Mouse (Mus musculus) left cerebral cortex, adult 18-20 months (tissue): ENCODE data around the gene Il25. TPM values are rescaled to one million over a fixed set of nuclear protein-coding genes. Genes with fewer than 3 reads are reported as not detected.

Source experiments
- microRNA-seq, 2 experiments: library from miRNA; unstranded; fragments of <30 nt; microRNA quantifications; one replicate each; pipeline ENCODE4 v1.2.0; 2021
- total RNA-seq, 2 experiments: library from RNA; stranded (reverse); gene quantifications; 2 replicates each; pipeline ENCODE4 v1.2.3; 2021

Gene Il25
- total RNA-seq, 2 experiments from 2014 or later, result 0.33 TPM; not detected in 1

Small RNA genes within 50 kb of the gene (microRNA-seq; reads per million reads assigned to microRNA genes)
- gene Mir208a (0.21 to 0.75 reads per million in 2 experiments), gene Mir208b (0 to 0.25 reads per million in 2 experiments)

Other genes starting within 250 kb of the Il25 start
- gene 1700123O20Rik, start 246.5 kb upstream of the Il25 start, total RNA-seq, result 10 to 100 TPM; 22.9 to 25.8 TPM
- 100 to 1,000 TPM; 193 to 195 TPM for gene Acin1, start 245.8 kb upstream of the Il25 start, total RNA-seq
- gene Gm29776, start 233.9 kb upstream of the Il25 start, total RNA-seq, result not detected
- gene Cebpe, start 220.5 kb upstream of the Il25 start, total RNA-seq, result not detected
- 10 to 100 TPM; 48.7 to 52.5 TPM for gene Slc7a8, start 150.7 kb upstream of the Il25 start, total RNA-seq
- not detected for gene Rnf212b, start 118.6 kb upstream of the Il25 start, total RNA-seq
- 10 to 100 TPM; 20.6 to 21.9 TPM for gene Homez, start 61.7 kb upstream of the Il25 start, total RNA-seq
- 10 to 100 TPM; 18.5 to 19.8 TPM for gene Ppp1r3e, start 55.1 kb upstream of the Il25 start, total RNA-seq
- gene Bcl2l2, start 49.3 kb upstream of the Il25 start, total RNA-seq, result 100 to 1,000 TPM; 140 to 142 TPM
- not detected for gene Gm20521, start 49.3 kb upstream of the Il25 start, total RNA-seq
- 100 to 1,000 TPM; 229 to 230 TPM for gene Pabpn1, start 40.2 kb upstream of the Il25 start, total RNA-seq
- gene Slc22a17, start 19.6 kb upstream of the Il25 start, total RNA-seq, result 100 to 1,000 TPM; 571 to 605 TPM
- gene Efs, start 6.6 kb upstream of the Il25 start, total RNA-seq, result 1 to 10 TPM; 8.4 to 8.6 TPM
- 10 to 100 TPM; 45.2 to 52.0 TPM for gene Cmtm5, start 3.6 kb downstream of the Il25 start, total RNA-seq
- 1 to 10 TPM; 3.8 to 5.0 TPM for gene Myh6, start 34.2 kb downstream of the Il25 start, total RNA-seq
- gene Gm17428, start 44.2 kb downstream of the Il25 start, total RNA-seq, result not detected
- 10 to 100 TPM; 16.0 to 18.2 TPM for gene Myh7, start 61.9 kb downstream of the Il25 start, total RNA-seq
- gene Ngdn, start 82.8 kb downstream of the Il25 start, total RNA-seq, result 10 to 100 TPM; 30.6 to 32.0 TPM
- gene Zfhx2, start 159.6 kb downstream of the Il25 start, total RNA-seq, result 10 to 100 TPM; 41.8 to 44.5 TPM
- 10 to 100 TPM; 22.9 to 23.1 TPM for gene Thtpa, start 162.1 kb downstream of the Il25 start, total RNA-seq
- gene Ap1g2, start 173.9 kb downstream of the Il25 start, total RNA-seq, result 10 to 100 TPM in 1 of 2 experiments, 1 to 10 TPM in 1; 9.5 to 10.2 TPM
- gene Jph4, start 184.2 kb downstream of the Il25 start, total RNA-seq, result 100 to 1,000 TPM; 279 to 305 TPM